Mouse (Mus musculus) mature B cell (primary cell): ENCODE measurements around the gene Rex2.
"Not testable (repeated sequence)": the region's sequence is repeated elsewhere in the genome, so short reads cannot be mapped to it uniquely, and the experiment has no call there.

ENCODE experiments used
- in situ Hi-C: fragments of 300-500 bp; cut with MboI; formaldehyde crosslinking; loops from 2 replicates; pipeline ENCODE4 v1.14.3; 2019

The Rex2 gene

GRCm38 (mm10) chr4:147021550-147021949 lies at the start of gene Rex2:
Rex2 (plus strand) TSS chr4:147021850.
- in situ Hi-C loops = not testable (repeated sequence)

GRCm38 (mm10) chr4:146976581-146976980 lies 45.1 kb upstream of the Rex2 start:
- in situ Hi-C loops = not testable (repeated sequence)

GRCm38 (mm10) chr4:147018400-147018799 lies 3.2 kb upstream of the Rex2 start:
- in situ Hi-C loops = not testable (repeated sequence)

GRCm38 (mm10) chr4:147026374-147026773 lies 4.7 kb downstream of the Rex2 start:
- in situ Hi-C loops = not testable (repeated sequence)

- in situ Hi-C loops = not testable (repeated sequence)
These were observed 9.8 kb downstream of the Rex2 start for GRCm38 (mm10) chr4:147031308-147032036.

- in situ Hi-C loops = not testable (repeated sequence)
These were observed 42.1 kb downstream of the Rex2 start for GRCm38 (mm10) chr4:147063768-147064167.

GRCm38 (mm10) chr4:147065861-147066260 lies 44.2 kb downstream of the Rex2 start:
- in situ Hi-C loops = not testable (repeated sequence)

GRCm38 (mm10) chr4:147066380-147066779 lies 44.7 kb downstream of the Rex2 start:
- in situ Hi-C loops = not testable (repeated sequence)

GRCm38 (mm10) chr4:147095641-147096040 lies 74.0 kb downstream of the Rex2 start:
- in situ Hi-C loops = not testable (repeated sequence)

- in situ Hi-C loops = not testable (repeated sequence)
These were observed 80.3 kb downstream of the Rex2 start for GRCm38 (mm10) chr4:147101666-147102626.

GRCm38 (mm10) chr4:147103814-147104213 lies 82.2 kb downstream of the Rex2 start:
- in situ Hi-C loops = not testable (repeated sequence)
